Mouse (Mus musculus) heart, postnatal 14 days (tissue): ENCODE results near the gene Rasgef1b. TPM values are rescaled to one million over a fixed set of nuclear protein-coding genes. Genes with fewer than 3 reads are reported as not detected.

Source experiments
- DNase-seq, 2 experiments: peaks; one replicate each; pipeline ENCODE4 v3.0.0; 2021 to 2022
- intact Hi-C: fragments of 180-260 bp; cut with DNase I; formaldehyde crosslinking; loops from one replicate; pipeline ENCODE4 v1.15.1; 2025
- total RNA-seq, 2 experiments: library from RNA; stranded (reverse); gene quantifications; 2 replicates each; pipeline ENCODE4 v1.2.3; 2021

Rasgef1b gene
- total RNA-seq, 2 experiments from 2014 or later = 10.3 to 12.3 TPM

DNA sequence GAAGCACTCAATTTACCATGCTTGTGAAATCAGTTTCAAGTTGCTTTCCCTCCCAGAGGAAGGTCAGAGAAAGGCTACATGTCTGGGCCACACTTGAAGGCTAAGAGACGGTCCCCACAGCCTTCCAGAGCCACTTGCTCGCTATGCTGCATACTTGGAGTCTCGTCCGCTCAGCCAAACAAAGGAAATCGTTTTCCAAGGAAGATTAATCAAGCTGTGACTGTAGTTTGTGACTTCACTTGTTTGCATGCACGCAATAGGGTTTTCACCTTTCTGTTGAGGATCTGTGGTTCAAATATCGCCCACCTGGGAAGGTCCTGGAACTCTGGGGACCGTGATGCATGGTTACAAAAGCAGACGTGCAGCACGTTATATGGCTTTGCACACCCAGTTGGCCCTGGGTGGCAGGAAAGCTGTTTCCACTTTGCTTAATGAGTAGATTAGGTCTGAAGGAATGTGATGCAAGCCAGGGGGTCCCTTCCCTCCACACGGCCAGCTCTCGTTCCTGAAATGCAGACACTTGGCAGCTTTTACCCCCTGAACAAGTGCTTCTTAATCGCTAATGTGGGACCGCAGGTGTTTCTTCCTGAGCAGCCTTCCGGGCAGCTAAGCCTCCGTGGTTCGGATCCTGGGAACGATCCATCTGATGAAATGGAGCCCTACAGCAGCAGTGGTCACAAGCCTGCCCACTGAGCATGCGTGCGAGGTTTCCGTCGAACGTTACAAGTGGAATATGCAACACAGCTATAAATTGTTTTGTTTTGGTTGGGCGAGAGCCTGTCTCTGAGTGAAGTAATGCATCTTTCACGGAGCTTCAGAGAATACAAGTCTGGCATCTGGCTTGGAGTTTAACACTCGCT is 537.7 kb downstream of the Rasgef1b start:
- DNase-seq = no peak
- intact Hi-C loops = no loop called here

DNA sequence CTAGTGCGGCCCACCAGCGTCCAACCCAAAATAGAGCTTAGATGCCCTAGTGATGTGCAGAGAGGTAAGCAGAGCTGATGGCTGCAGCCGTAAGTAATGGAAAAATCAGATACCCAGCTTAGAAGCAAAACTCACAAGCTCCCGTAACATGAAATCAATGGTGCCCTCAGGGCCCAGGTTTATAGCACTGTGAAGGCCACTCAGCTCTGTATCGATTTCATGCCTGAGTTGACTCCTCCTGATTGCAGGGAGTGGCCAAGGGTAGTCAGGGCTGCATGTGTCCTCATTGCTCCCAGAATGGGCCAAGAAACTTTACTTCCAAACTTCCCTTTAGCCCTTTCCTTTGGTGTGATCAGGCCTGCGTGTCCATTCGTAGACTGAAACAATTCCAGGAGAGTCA is 545.2 kb downstream of the Rasgef1b start:
- intact Hi-C loops = no loop called here
- no peak for DNase-seq

DNA sequence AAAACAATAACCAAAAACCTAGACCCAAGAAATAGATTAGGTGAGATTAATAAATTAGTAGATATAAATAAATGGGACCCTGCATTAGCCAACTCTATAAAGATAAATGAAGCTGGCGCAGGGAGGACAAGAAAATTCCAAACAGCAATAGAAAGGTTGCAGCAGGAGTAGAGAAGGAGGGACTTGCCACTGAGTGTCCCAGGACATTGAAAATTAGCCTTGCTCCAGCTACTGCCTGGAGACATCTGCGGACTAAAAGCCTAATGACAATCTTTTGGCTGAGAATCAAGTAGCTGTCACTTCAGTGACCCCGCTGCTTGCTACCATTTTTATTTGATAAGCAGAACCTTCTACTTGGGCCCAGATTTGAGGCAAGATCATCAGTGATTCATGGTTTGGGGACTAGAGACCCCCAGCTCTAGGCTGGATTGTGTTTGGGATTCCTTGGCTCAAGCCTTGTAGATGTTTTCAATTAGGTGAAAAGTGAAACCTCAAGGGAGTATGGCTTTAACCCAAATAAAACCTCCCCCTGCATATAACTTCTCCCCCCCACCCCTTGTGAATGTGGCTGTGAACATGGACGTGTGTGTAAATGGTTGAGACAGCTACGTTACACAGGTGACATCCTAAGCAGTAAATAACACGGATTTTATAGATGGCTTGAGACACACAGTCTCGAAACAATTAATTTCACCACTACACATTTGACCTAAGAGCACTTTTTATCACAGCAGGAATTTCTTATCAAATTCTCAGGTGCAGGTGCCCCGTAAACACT is 554.1 kb downstream of the Rasgef1b start:
- intact Hi-C loops = no loop called here
- DNase-seq = no peak

DNA sequence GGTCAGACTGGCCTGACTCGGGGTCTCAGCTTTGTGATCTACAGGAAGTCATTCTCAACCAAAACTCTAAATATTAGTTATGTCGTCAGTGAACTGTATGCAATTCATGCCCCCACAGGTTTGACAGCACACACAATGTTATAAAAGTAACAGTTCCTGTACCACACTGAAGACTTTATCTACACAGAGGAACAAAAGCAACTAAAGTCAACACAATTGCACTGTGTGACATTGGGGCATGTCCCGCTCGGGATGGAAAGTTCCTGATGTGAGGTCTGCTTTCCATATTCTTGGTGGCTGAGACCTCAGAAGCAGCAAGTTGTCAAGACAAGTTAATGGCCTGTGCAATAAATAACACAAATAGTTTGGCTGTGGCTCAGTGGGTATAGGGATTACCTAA is 559.0 kb downstream of the Rasgef1b start:
- no peak for DNase-seq
- intact Hi-C loops = no loop called here

DNA sequence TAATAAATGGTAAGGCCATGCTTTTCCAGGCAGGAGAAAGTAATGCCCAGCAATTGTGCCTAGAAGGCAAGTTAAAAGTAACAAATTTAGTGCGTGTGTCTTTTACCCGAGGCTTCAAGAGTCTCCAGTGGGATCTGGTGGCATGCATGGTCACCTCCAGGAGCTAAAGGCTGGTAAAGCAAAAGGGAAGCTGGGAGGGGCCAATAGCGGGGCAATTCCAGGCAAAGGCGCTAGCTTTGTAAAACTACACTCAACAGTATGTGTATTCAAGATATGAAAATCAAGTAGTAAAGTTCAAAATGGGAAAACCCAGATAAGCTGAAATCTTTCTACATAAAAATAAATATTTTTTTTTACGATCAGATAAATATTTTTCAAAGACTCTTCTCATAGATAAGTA is 561.1 kb downstream of the Rasgef1b start:
- DNase-seq = no peak
- intact Hi-C loops = no loop called here

Other genes starting within 250 kb of the Rasgef1b start
- gene Vamp9, start 177.2 kb upstream of the Rasgef1b start, total RNA-seq = not detected
- gene Hnrnpd, start 249.9 kb upstream of the Rasgef1b start, total RNA-seq = 100 to 1,000 TPM in 1 of 2 experiments, 10 to 100 TPM in 1; 93.8 to 101 TPM
- 1 to 10 TPM in 1 of 2 experiments, under 1 TPM in 1; 0.50 to 1.5 TPM for gene 4930524J08Rik, start 250.0 kb upstream of the Rasgef1b start, total RNA-seq